Mouse (Mus musculus) ES-Bruce4 (cell line): ENCODE data around the gene Mgst3. TPM values are rescaled to one million over a fixed set of nuclear protein-coding genes. Genes with fewer than 3 reads are reported as not detected.
A peak's percentile ranks its signal among the peaks of the same experiment; 100 is the strongest.

Experiments used
- H3K27ac ChIP-seq: 2 replicates; pipeline ENCODE4 v1.5.1; 2012; ENCODE audit warnings: low read length, inconsistent platforms; ENCODE audit not compliant: insufficient read depth
- H3K27me3 ChIP-seq: 2 replicates; pipeline ENCODE4 v1.6.1; 2012; ENCODE audit warnings: mild to moderate bottlenecking, low read length, inconsistent platforms; ENCODE audit not compliant: control insufficient read depth, poor library complexity, insufficient read depth, severe bottlenecking
- H3K36me3 ChIP-seq: 2 replicates; pipeline ENCODE4 v1.6.1; 2012; ENCODE audit warnings: inconsistent platforms, mild to moderate bottlenecking, low read length, moderate library complexity; ENCODE audit not compliant: control insufficient read depth, poor library complexity, insufficient read depth, severe bottlenecking
- H3K4me1 ChIP-seq: one replicate; pipeline ENCODE4 v1.8.1; 2011; ENCODE audit warnings: low read length; ENCODE audit not compliant: control insufficient read depth, insufficient read depth
- H3K4me3 ChIP-seq: 2 replicates; pipeline ENCODE4 v1.5.1; 2011; ENCODE audit warnings: low read depth, mild to moderate bottlenecking, low read length
- H3K9ac ChIP-seq: 2 replicates; pipeline ENCODE4 v1.6.1; 2012; ENCODE audit warnings: low read depth, mild to moderate bottlenecking, inconsistent platforms; ENCODE audit not compliant: poor library complexity, severe bottlenecking
- H3K9me3 ChIP-seq: replicated peaks from 2 replicates; pipeline ENCODE4 v1.6.1; 2012; ENCODE audit warnings: mild to moderate bottlenecking, low read length, inconsistent platforms; ENCODE audit not compliant: control insufficient read depth, poor library complexity, insufficient read depth, severe bottlenecking
- CTCF ChIP-seq: IDR thresholded peaks from one replicate; pipeline ENCODE4 v1.8.1; 2011; ENCODE audit warnings: low read depth, low read length
- EP300 ChIP-seq: IDR thresholded peaks from 2 replicates; pipeline ENCODE4 v1.6.1; 2011; ENCODE audit warnings: low read depth, low read length; ENCODE audit not compliant: insufficient read depth
- POLR2A ChIP-seq: IDR thresholded peaks from one replicate; pipeline ENCODE4 v1.8.1; 2011; ENCODE audit warnings: low read length; ENCODE audit not compliant: insufficient read depth
- polyA plus RNA-seq: library from polyadenylated mRNA; stranded (reverse); fragments of >200 nt; gene quantifications from 2 replicates; pipeline ENCODE4 v1.2.4, GENCODE M21; 2011; ENCODE audit warnings: low read depth; ENCODE audit not compliant: missing spikeins, insufficient read depth, insufficient read length

The Mgst3 gene
- polyA plus RNA-seq, 1 experiment: 23.4 TPM

DNA sequence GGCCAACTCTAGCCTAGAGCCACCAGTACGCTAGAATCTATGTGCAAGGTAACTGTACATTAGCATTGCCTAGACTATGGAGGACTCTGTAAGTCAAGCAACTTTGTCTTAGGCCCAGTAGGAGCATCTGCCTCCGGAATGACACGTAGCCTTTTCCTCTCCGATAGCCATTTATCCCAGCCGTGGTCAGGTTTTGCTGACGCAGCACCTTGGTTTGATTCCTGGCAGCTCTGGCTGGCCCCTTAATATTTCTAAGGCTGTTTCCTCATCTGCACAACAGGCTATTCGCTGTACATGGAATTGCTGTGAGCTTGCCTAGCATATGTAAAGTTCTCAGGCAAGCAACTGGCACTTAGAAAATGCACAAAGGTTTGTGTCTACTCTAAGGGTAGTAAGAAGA, 20.9 kb downstream of the Mgst3 start:
- H3K36me3 ChIP-seq: no peaks in the 10 kb centered on the region
- H3K9ac ChIP-seq: no peak overlapping the region
- no peaks in the 10 kb centered on the region for H3K4me1 ChIP-seq
- no peaks in the 10 kb centered on the region for H3K9me3 ChIP-seq
- no peak overlapping the region for H3K4me3 ChIP-seq
- TF ChIP-seq POLR2A (no peak), CTCF (no peak), EP300 (no peak)
- no peaks in the 10 kb centered on the region for H3K27me3 ChIP-seq
- H3K27ac ChIP-seq: no peak overlapping the region

DNA sequence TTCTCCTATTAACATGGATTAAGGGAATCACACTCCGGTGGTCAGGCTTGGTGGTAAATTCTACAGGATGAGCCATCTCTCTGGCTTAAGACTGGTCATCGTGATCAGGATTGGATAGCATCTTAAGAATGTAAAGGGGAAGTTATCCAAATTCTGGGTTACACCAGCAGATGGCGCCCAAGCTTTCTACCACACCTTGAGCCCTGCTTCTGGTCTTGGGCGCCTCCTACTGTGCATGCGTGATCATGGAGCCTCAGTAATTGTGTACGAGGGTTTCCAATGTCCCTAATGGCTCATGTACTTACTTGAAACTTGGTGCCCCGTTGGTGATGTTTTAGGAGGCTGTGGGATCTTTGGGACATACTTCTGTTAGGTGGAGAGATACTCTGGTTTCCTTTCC, 23.7 kb downstream of the Mgst3 start:
- Histone ChIP-seq H3K9me3 (no peaks in the 10 kb centered on the region), H3K36me3 (peaks cover 13% of the 10 kb centered on the region), H3K27me3 (no peaks in the 10 kb centered on the region), H3K4me1 (no peaks in the 10 kb centered on the region), H3K4me3 (no peak overlapping the region), H3K27ac (no peak overlapping the region), H3K9ac (no peak overlapping the region)
- TF ChIP-seq POLR2A (no peak), CTCF (peak; percentile 100), EP300 (no peak)

GRCm38 (mm10) chr1:167368513-167368912, 25.1 kb downstream of the Mgst3 start:
- H3K9me3 ChIP-seq: no peaks in the 10 kb centered on the region
- no peak overlapping the region for H3K4me3 ChIP-seq
- H3K36me3 ChIP-seq: peaks cover 18% of the 10 kb centered on the region
- no peak overlapping the region for H3K27ac ChIP-seq
- no peaks in the 10 kb centered on the region for H3K4me1 ChIP-seq
- TF ChIP-seq EP300 (no peak), POLR2A (no peak), CTCF (no peak)
- H3K27me3 ChIP-seq: no peaks in the 10 kb centered on the region
- H3K9ac ChIP-seq: no peak overlapping the region

DNA sequence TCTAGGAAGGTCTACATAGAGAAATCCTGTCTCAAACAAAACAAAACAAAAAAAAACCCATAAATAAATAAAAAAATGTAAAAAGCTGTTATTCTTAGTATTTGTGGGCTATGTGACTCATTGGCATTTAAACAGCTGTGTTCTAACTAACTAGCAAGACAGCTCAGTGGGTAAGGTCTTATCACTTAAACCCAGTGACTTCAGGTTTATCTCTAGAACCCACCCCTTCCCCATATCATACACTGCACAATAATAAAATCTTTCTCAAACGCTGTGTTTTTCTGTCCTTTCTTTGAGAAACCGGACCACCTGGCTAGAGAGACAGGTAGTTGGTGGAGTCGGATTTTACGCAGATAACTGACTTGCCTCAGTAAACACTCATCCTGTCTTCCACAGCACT, 25.6 kb downstream of the Mgst3 start:
- Histone ChIP-seq H3K9ac (no peak overlapping the region), H3K36me3 (peaks cover 22% of the 10 kb centered on the region), H3K4me3 (no peak overlapping the region), H3K9me3 (no peaks in the 10 kb centered on the region), H3K27me3 (no peaks in the 10 kb centered on the region), H3K27ac (no peak overlapping the region), H3K4me1 (no peaks in the 10 kb centered on the region)
- TF ChIP-seq POLR2A: no peak
- TF ChIP-seq CTCF: no peak
- no peak for TF ChIP-seq EP300

DNA sequence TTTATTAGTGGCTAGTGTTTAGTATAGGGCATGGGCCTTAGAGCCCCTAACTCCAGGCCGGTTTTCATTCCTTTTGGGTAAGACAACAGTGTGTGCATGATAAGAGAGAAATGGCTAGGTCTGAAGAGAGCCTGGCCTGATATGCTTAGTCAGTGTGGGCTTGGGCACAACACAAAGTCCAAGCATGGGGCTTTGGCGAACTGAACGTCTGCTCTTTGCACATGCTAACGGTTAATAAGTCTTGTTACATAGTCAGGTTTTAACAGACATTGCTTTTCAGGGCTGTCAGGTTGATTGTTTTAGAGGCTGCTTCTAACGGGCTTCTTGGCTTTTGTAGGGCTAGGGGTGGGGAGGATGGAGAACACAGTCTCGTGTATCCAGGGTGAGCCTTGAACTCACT, 27.0 kb downstream of the Mgst3 start:
- TF ChIP-seq EP300: no peak
- no peak for TF ChIP-seq POLR2A
- no peak for TF ChIP-seq CTCF
- peaks cover 31% of the 10 kb centered on the region for H3K36me3 ChIP-seq
- no peak overlapping the region for H3K9ac ChIP-seq
- H3K4me3 ChIP-seq: no peak overlapping the region
- no peaks in the 10 kb centered on the region for H3K4me1 ChIP-seq
- H3K27me3 ChIP-seq: no peaks in the 10 kb centered on the region
- no peak overlapping the region for H3K27ac ChIP-seq
- H3K9me3 ChIP-seq: no peaks in the 10 kb centered on the region

DNA sequence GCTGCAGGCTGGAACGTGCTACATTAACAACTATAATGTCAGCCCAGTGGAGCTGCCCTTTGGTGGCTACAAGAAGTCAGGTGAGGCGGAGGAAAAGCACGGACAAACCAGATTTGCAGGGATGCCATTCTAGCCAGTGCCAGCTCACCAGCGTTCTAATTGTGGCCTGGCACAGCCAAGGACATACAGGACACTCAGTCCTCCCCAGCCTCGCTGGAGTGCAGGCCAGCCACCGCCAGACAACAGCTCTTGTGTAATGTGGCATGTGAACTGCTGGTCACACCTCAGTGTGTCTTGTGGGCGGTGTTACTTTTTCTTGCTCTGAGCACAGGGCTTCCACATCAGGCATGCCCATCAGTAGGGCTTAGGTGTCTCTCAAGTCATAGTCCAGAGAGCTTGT, 27.8 kb downstream of the Mgst3 start:
- Histone ChIP-seq H3K36me3 (peaks cover 39% of the 10 kb centered on the region), H3K4me1 (no peaks in the 10 kb centered on the region)
- TF ChIP-seq POLR2A (no peak), CTCF (no peak), EP300 (no peak)

More for the DNA sequence above, 27.8 kb downstream of the Mgst3 start:
- no peaks in the 10 kb centered on the region for H3K27me3 ChIP-seq
- H3K9me3 ChIP-seq: no peaks in the 10 kb centered on the region
- no peak overlapping the region for H3K27ac ChIP-seq
- no peak overlapping the region for H3K4me3 ChIP-seq
- H3K9ac ChIP-seq: no peak overlapping the region
